Mouse (Mus musculus) CH12.LX (cell line): ENCODE results near the gene Pfkfb3. TPM values are rescaled to one million over a fixed set of nuclear protein-coding genes. Genes with fewer than 3 reads are reported as not detected.

Experiments
- DNase-seq: peaks from one replicate; pipeline ENCODE4 v3.0.0-alpha.2; 2013; ENCODE audit errors: extremely low read depth
- H3K27ac ChIP-seq: 2 replicates; pipeline ENCODE4 v1.5.1; 2012; ENCODE audit warnings: low read depth, mild to moderate bottlenecking, control low read depth, moderate library complexity; ENCODE audit not compliant: insufficient read depth
- H3K27me3 ChIP-seq: replicated peaks from 2 replicates; pipeline ENCODE3; 2012; ENCODE audit warnings: inconsistent platforms
- H3K36me3 ChIP-seq, 2 experiments: replicated peaks in 1 of 2; 2 replicates each; pipeline versions ENCODE3 to v1.6.1; 2012; ENCODE audit warnings: inconsistent platforms in 1 of 2, low read length in 1 of 2, mild to moderate bottlenecking in 1 of 2, mixed read lengths in 1 of 2, moderate library complexity in 1 of 2; ENCODE audit not compliant: control insufficient read depth in 1 of 2, insufficient read depth in 1 of 2
- H3K4me1 ChIP-seq, 2 experiments: 2 replicates each; pipeline ENCODE4 v1.6.1; 2012; ENCODE audit warnings: inconsistent platforms in 1 of 2, moderate library complexity in 1 of 2; ENCODE audit not compliant: insufficient read depth in 2 of 2, control insufficient read depth in 1 of 2
- H3K4me2 ChIP-seq: 2 replicates; pipeline ENCODE4 v1.6.1; 2012; ENCODE audit warnings: low read depth, mild to moderate bottlenecking, control low read depth; ENCODE audit not compliant: poor library complexity, insufficient read depth, severe bottlenecking
- H3K4me3 ChIP-seq, 3 experiments: fragments of 150-350 bp in 1 of 3; sonication (generic) in 1 of 3; replicated peaks in 1 of 3; 2 replicates each; pipeline versions ENCODE3 to v1.5.1; 2011 to 2012; ENCODE audit warnings: low read depth in 2 of 3, low read length in 2 of 3, mild to moderate bottlenecking in 2 of 3, moderate library complexity in 2 of 3, control low read depth in 1 of 3, improper control_type of control experiment in 1 of 3, inconsistent platforms in 1 of 3, mixed read lengths in 1 of 3; ENCODE audit not compliant: poor library complexity in 1 of 3
- H3K79me2 ChIP-seq: replicated peaks from 2 replicates; pipeline ENCODE4 v1.6.1; 2012; ENCODE audit warnings: mild to moderate bottlenecking, moderate library complexity; ENCODE audit not compliant: control insufficient read depth, poor library complexity, insufficient read depth, severe bottlenecking; ENCODE audit errors: extremely low read depth
- H3K9ac ChIP-seq: 2 replicates; pipeline ENCODE4 v1.6.1; 2012; ENCODE audit warnings: low read depth, mild to moderate bottlenecking, control low read depth, moderate library complexity; ENCODE audit not compliant: insufficient read depth
- H3K9me3 ChIP-seq: replicated peaks from 2 replicates; pipeline ENCODE3; 2012; ENCODE audit warnings: low read length, inconsistent platforms, mixed read lengths
- BHLHE40 ChIP-seq: IDR thresholded peaks from 2 replicates; pipeline ENCODE4 v1.6.1; 2011; ENCODE audit warnings: mild to moderate bottlenecking, low read depth, low read length, improper control_type of control experiment
- CHD1 ChIP-seq: IDR thresholded peaks from 2 replicates; pipeline ENCODE4 v1.6.1; 2012; ENCODE audit warnings: low read depth, low read length, improper control_type of control experiment, inconsistent platforms
- CHD2 ChIP-seq: IDR thresholded peaks from 2 replicates; pipeline ENCODE4 v1.6.1; 2011; ENCODE audit warnings: low read length, improper control_type of control experiment
- E2F4 ChIP-seq: IDR thresholded peaks from 2 replicates; pipeline ENCODE4 v1.6.1; 2011; ENCODE audit warnings: low read depth, low read length, improper control_type of control experiment; ENCODE audit not compliant: insufficient replicate concordance
- ELF1 ChIP-seq: IDR thresholded peaks from 2 replicates; pipeline ENCODE4 v1.6.1; 2014; ENCODE audit warnings: low read depth, mild to moderate bottlenecking, inconsistent platforms, low read length, improper control_type of control experiment
- ETS1 ChIP-seq: conservative IDR thresholded peaks from 2 replicates; pipeline ENCODE4 v1.6.1; 2012; ENCODE audit warnings: low read depth, mild to moderate bottlenecking, inconsistent platforms, low read length, improper control_type of control experiment, moderate library complexity
- GABPA ChIP-seq: IDR thresholded peaks from 2 replicates; pipeline ENCODE4 v1.6.1; 2012; ENCODE audit warnings: low read depth, low read length, improper control_type of control experiment, inconsistent platforms; ENCODE audit not compliant: insufficient replicate concordance
- HCFC1 ChIP-seq: IDR thresholded peaks from 2 replicates; pipeline ENCODE4 v1.6.1; 2012; ENCODE audit warnings: low read depth, mild to moderate bottlenecking, inconsistent platforms, low read length, improper control_type of control experiment
- IRF4 ChIP-seq: IDR thresholded peaks from 2 replicates; pipeline ENCODE4 v1.6.1; 2014; ENCODE audit warnings: low read depth, mild to moderate bottlenecking, inconsistent platforms, low read length, improper control_type of control experiment
- JUND ChIP-seq: conservative IDR thresholded peaks from 2 replicates; pipeline ENCODE4 v1.6.1; 2011; ENCODE audit warnings: low read depth, low read length, improper control_type of control experiment
- MAX ChIP-seq: IDR thresholded peaks from 2 replicates; pipeline ENCODE4 v1.6.1; 2011; ENCODE audit warnings: low read length, improper control_type of control experiment
- MXI1 ChIP-seq: IDR thresholded peaks from 2 replicates; pipeline ENCODE4 v1.6.1; 2011; ENCODE audit warnings: mild to moderate bottlenecking, low read depth, low read length, improper control_type of control experiment
- MYC ChIP-seq: IDR thresholded peaks from 2 replicates; pipeline ENCODE4 v1.6.1; 2011; ENCODE audit warnings: low read depth, mild to moderate bottlenecking, improper control_type of control experiment, low read length
- NELFE ChIP-seq: IDR thresholded peaks from 2 replicates; pipeline ENCODE4 v1.6.1; 2011; ENCODE audit warnings: low read depth, low read length, improper control_type of control experiment
- NRF1 ChIP-seq: IDR thresholded peaks from 2 replicates; pipeline ENCODE4 v1.6.1; 2014; ENCODE audit warnings: low read depth, mild to moderate bottlenecking, inconsistent platforms, low read length, improper control_type of control experiment, moderate library complexity
- PAX5 ChIP-seq: IDR thresholded peaks from 2 replicates; pipeline ENCODE4 v1.6.1; 2012; ENCODE audit warnings: low read length, inconsistent platforms, mixed read lengths
- POLR2A ChIP-seq: IDR thresholded peaks from 2 replicates; pipeline ENCODE4 v1.6.1; 2011; ENCODE audit warnings: low read depth, mild to moderate bottlenecking, improper control_type of control experiment, low read length
- SIN3A ChIP-seq: IDR thresholded peaks from 2 replicates; pipeline ENCODE4 v1.6.1; 2012; ENCODE audit warnings: low read length, improper control_type of control experiment, inconsistent platforms
- TCF12 ChIP-seq: IDR thresholded peaks from 2 replicates; pipeline ENCODE4 v1.6.1; 2014; ENCODE audit warnings: low read depth, mild to moderate bottlenecking, inconsistent platforms, low read length, improper control_type of control experiment
- UBTF ChIP-seq: IDR thresholded peaks from 2 replicates; pipeline ENCODE4 v1.6.1; 2012; ENCODE audit warnings: low read depth, mild to moderate bottlenecking, inconsistent platforms, low read length, improper control_type of control experiment, moderate library complexity
- USF2 ChIP-seq: conservative IDR thresholded peaks from 2 replicates; pipeline ENCODE4 v1.6.1; 2011; ENCODE audit warnings: low read depth, low read length, improper control_type of control experiment
- ZMIZ1 ChIP-seq: IDR thresholded peaks from 2 replicates; pipeline ENCODE4 v1.6.1; 2012; ENCODE audit warnings: low read depth, mild to moderate bottlenecking, inconsistent platforms, low read length, improper control_type of control experiment
- ZNF384 ChIP-seq: IDR thresholded peaks from 2 replicates; pipeline ENCODE4 v1.6.1; 2012; ENCODE audit warnings: low read depth, low read length, improper control_type of control experiment, inconsistent platforms
- dilution Hi-C: fragments of 300-500 bp; cut with MboI; formaldehyde crosslinking; loops from 2 replicates; pipeline ENCODE4 v1.14.3; 2020; ENCODE audit warnings: low sequenced_read_pairs; ENCODE audit not compliant: extremely low pct_unique_long_range_greater_than_20kb, extremely low pct_ligation_motif_present
- in situ Hi-C: fragments of 300-500 bp; cut with MboI; formaldehyde crosslinking; loops from 3 replicates; pipeline ENCODE4 v1.14.3; 2019; ENCODE audit warnings: low sequenced_read_pairs, low pct_ligation_motif_present, low pct_unique_long_range_greater_than_20kb, mixed read lengths
- polyA plus RNA-seq: library from polyadenylated mRNA; unstranded; fragments of >175 nt; gene quantifications from 2 replicates; pipeline ENCODE4 v1.2.1, GENCODE M21; 2012; ENCODE audit warnings: low read depth; ENCODE audit not compliant: insufficient read length
- total RNA-seq, 2 experiments: library from RNA; depleted of rRNA; stranded (reverse); fragments of 300-350 nt in 1 of 2; fragments of >200 nt in 1 of 2; gene quantifications; 2 replicates each; pipeline ENCODE4 v1.2.3; 2012 to 2014

Gene Pfkfb3
- total and polyA plus RNA-seq, 3 experiments: 6.5 to 17.2 (median 6.7) TPM

GRCm38 (mm10) chr2:11503736-11504135 is 50.1 kb downstream of the Pfkfb3 start:
- Histone ChIP-seq H3K4me3 (no peak overlapping the region), H3K4me2 (no peak overlapping the region), H3K4me1 (peaks cover 12 to 22% of the 10 kb centered on the region in 2 experiments), H3K27ac (no peak overlapping the region), H3K9ac (no peak overlapping the region), H3K79me2 (no peaks in the 10 kb centered on the region), H3K9me3 (no peaks in the 10 kb centered on the region), H3K27me3 (no peaks in the 10 kb centered on the region), H3K36me3 (peaks cover 4 to 27% of the 10 kb centered on the region in 2 experiments)
- no peak for DNase-seq
- TF ChIP-seq ZNF384: no peak
- TF ChIP-seq E2F4: no peak
- TF ChIP-seq JUND: no peak
- TF ChIP-seq USF2: no peak
- no peak for TF ChIP-seq IRF4
- TF ChIP-seq PAX5: no peak
- no peak for TF ChIP-seq ZMIZ1
- TF ChIP-seq TCF12: no peak
- TF ChIP-seq MYC: no peak
- TF ChIP-seq ETS1: no peak
- no peak for TF ChIP-seq NELFE
- TF ChIP-seq MXI1: no peak
- TF ChIP-seq UBTF: no peak
- no peak for TF ChIP-seq POLR2A
- in situ Hi-C loops (loop anchor here (5.0 kb wide), 1 partner anchor 171 kb away; no protein-coding TSS in a partner anchor), dilution Hi-C loops (no loop called here)

GRCm38 (mm10) chr2:11502901-11503431 is 50.9 kb downstream of the Pfkfb3 start:
- no peaks in the 10 kb centered on the region; the same call in 1 of the 2 replicates for H3K79me2 ChIP-seq
- peaks cover 4 to 32% of the 10 kb centered on the region in 2 experiments for H3K36me3 ChIP-seq
- no peaks in the 10 kb centered on the region for H3K27me3 ChIP-seq
- in situ Hi-C loops (loop anchor here (5.0 kb wide), 1 partner anchor 171 kb away; no protein-coding TSS in a partner anchor), dilution Hi-C loops (no loop called here)
- H3K4me3 ChIP-seq: peak overlapping the region in 2 of 3 experiments; percentile 20 to 72
- no peaks in the 10 kb centered on the region for H3K9me3 ChIP-seq
- TF ChIP-seq MXI1 (peak; percentile 45), CHD2 (no peak), BHLHE40 (peak; percentile 63), NRF1 (peak; percentile 56; the same call in 1 of the 2 replicates), ELF1 (no peak; the same call in 1 of the 2 replicates), CHD1 (no peak), MAX (peak; percentile 17; the same call in 1 of the 2 replicates), SIN3A (0 out of 2 replicates have a peak, but pooled peaks have one; percentile 29), GABPA (no peak), HCFC1 (no peak), IRF4 (peak; percentile 33; the same call in 1 of the 2 replicates)
- no peak for DNase-seq
- H3K27ac ChIP-seq: no peak overlapping the region
- H3K9ac ChIP-seq: no peak overlapping the region
- H3K4me2 ChIP-seq: peak overlapping the region; percentile 82
- H3K4me1 ChIP-seq: peaks cover 12 to 30% of the 10 kb centered on the region in 2 experiments
